Mouse (Mus musculus) small intestine, adult 2 months (tissue): ENCODE measurements around the gene Hook2.

Experiments
- CTCF ChIP-seq: fragments of 200-500 bp; IDR thresholded peaks from 2 replicates; pipeline ENCODE4 v1.5.1; 2012; ENCODE audit warnings: low read depth, mild to moderate bottlenecking, control low read depth, inconsistent platforms, low read length, moderate library complexity, mixed read lengths; ENCODE audit not compliant: insufficient replicate concordance, insufficient read length; ENCODE audit errors: extremely low read depth
- POLR2A ChIP-seq: fragments of 200-500 bp; IDR thresholded peaks from 2 replicates; pipeline ENCODE4 v1.6.1; 2012; ENCODE audit warnings: low read depth, mild to moderate bottlenecking, control low read depth, inconsistent platforms, low read length, moderate library complexity

DNA sequence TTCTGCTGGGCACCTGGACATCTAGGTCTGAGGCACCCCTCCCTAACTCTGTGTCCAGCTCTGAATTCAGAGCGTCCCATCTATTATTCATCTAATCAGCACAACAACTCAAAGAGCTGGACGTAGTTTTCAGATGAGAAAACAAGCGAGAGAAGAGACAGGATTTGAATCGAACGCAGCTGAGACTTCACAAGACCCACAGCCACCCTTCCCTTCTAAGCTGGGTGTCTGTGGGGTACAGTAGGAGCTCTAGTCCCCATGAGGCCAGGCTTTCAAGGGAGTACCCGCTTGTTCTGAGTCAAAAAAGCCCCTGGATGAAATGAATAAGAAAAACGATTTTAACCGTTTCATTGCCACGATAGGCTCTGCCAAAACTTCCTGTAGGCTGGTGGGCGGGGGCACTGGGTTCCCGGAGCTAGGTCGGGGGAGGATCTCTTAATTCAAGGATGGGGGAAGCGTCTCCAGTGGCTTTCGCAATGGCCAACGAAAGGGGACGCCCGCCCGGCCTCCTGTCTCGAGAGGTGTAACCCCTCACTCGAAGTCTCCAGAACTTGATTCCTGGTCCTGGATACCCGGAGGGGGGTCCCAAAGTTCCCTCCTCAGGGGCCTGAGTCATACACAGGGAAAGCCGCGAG is 5.2 kb upstream of the Hook2 start:
- TF ChIP-seq POLR2A, result no peak
- no peak for TF ChIP-seq CTCF
